Comparison of ENCODE assay signal across 9 mouse cellular contexts in genomic region chr8:125963807-125964211, GRCm38 (mm10). TPM values are rescaled to one million over a fixed set of nuclear protein-coding genes. Genes with fewer than 3 reads are reported as not detected.
DNase-seq lines count a peak whose midpoint lies in the region; ATAC-seq and TF ChIP-seq lines count a peak whose summit lies in the region.
"Had no signal": no experiment of that assay in that cellular context is flagged by ENCODE, and none has a peak within 500 bp of the region (broad histone marks: within the 10 kb centered on the region; RNA-seq: fewer than 3 reads in every experiment).

No protein-coding gene starts in this region.

- ATAC-seq in liver, embryonic 12.5 days = no peak
- ATAC-seq in hindbrain, postnatal 0 days = no peak

- H3K27ac ChIP-seq in liver, embryonic 12.5 days = no peak overlapping the region
- H3K27ac ChIP-seq in hindbrain, postnatal 0 days = no peak overlapping the region
- H3K27ac ChIP-seq: liver, embryonic 13.5 days had no signal

- H3K9ac ChIP-seq in liver, embryonic 12.5 days = no peak overlapping the region
- H3K9ac ChIP-seq in hindbrain, postnatal 0 days (replicated peaks; ENCODE audit: low read length) = no peak overlapping the region
- H3K9ac ChIP-seq: liver, embryonic 13.5 days had no signal

- H3K4me3 ChIP-seq in liver, embryonic 12.5 days = no peak overlapping the region
- H3K4me3 ChIP-seq in hindbrain, postnatal 0 days (ENCODE audit: low read length) = no peak overlapping the region
- H3K4me3 ChIP-seq: liver, embryonic 13.5 days had no signal

- no peaks in the 10 kb centered on the region for H3K36me3 ChIP-seq in liver, embryonic 12.5 days
- H3K36me3 ChIP-seq in hindbrain, postnatal 0 days (ENCODE audit: insufficient read depth, low read length) = no peaks in the 10 kb centered on the region
- H3K36me3 ChIP-seq: liver, embryonic 13.5 days had no signal

- no peak for TF ChIP-seq CTCF in hindbrain, postnatal 0 days (IDR thresholded peaks at IDR 0.05; ENCODE audit: low read depth)

- 11% methylated on average over 11 of the region's 11 CpGs for WGBS in liver, embryonic 12.5 days (ENCODE audit: insufficient replicate concordance)
- 3% methylated on average over 11 of the region's 11 CpGs for WGBS in hindbrain, postnatal 0 days

- peak overlapping the region; percentile 17 for H3K4me2 ChIP-seq in liver, embryonic 12.5 days
- H3K4me2 ChIP-seq in hindbrain, postnatal 0 days (ENCODE audit: low read depth, low read length) = peak overlapping the region; percentile 38
- H3K4me2 ChIP-seq: liver, embryonic 13.5 days had no signal

- no peaks in the 10 kb centered on the region for H3K4me1 ChIP-seq in liver, embryonic 12.5 days
- H3K4me1 ChIP-seq in hindbrain, postnatal 0 days (ENCODE audit: insufficient read depth, low read length) = 0 out of 2 replicates have a peak, but pooled peaks cover 7% of the 10 kb centered on the region
- H3K4me1 ChIP-seq: liver, embryonic 13.5 days had no signal

- peaks cover 49% of the 10 kb centered on the region for H3K27me3 ChIP-seq in liver, embryonic 12.5 days (replicated peaks)
- H3K27me3 ChIP-seq in hindbrain, postnatal 0 days (ENCODE audit: insufficient read depth, low read length) = no peaks in the 10 kb centered on the region; the same call in 1 of the 2 replicates

- H3K9me3 ChIP-seq in liver, embryonic 12.5 days (replicated peaks) = 0 out of 2 replicates have a peak, but pooled peaks cover 5% of the 10 kb centered on the region
- H3K9me3 ChIP-seq in hindbrain, postnatal 0 days (ENCODE audit: low read length) = peaks cover 6% of the 10 kb centered on the region; the same call in 1 of the 2 replicates
- H3K9me3 ChIP-seq: liver, embryonic 13.5 days had no signal

- no peak for DNase-seq in liver
- DNase-seq in cerebellum, postnatal 36 days = peak; percentile 39 to 53
- peak; percentile 31 for DNase-seq in hindbrain, postnatal 0 days (ENCODE audit: low spot score)
- peak; percentile 65 for DNase-seq in retina, embryonic 14.5 days (ENCODE audit: low spot score)
- no peak for DNase-seq in embryo, embryonic 10 days (ENCODE audit: low spot score)
- no peak for DNase-seq in layer of hippocampus, adult 9-11 months
- DNase-seq in gastrocnemius, adult 18-20 months (ENCODE audit: low spot score) = no peak
- DNase-seq: liver, embryonic 13.5 days had no signal

RNA-seq across cellular contexts. Expression of gene Kcnk1, which starts 31.2 kb away (rescaled TPM):
- polyA plus RNA-seq in liver, embryonic 12.5 days (2016; fragmentation: Nextera tagmentation; extraction: Ambion mirVana) = 0.66 and 0.78 TPM in 2 replicates
- 59.6 and 75.5 TPM in 2 replicates for total RNA-seq in hindbrain, postnatal 0 days (2014; rRNA removed)
- 38.2 and 39.3 TPM in 2 replicates for polyA plus RNA-seq in hindbrain, postnatal 0 days (2015; fragmentation: Nextera tagmentation; extraction: Ambion mirVana)
- total RNA-seq in gastrocnemius, adult 18-20 months (2021) = under 1 TPM; 0.19 to 0.46 TPM

RNA-seq across cellular contexts. Expression of gene Map3k21, which starts 53.6 kb away (rescaled TPM):
- polyA plus RNA-seq in liver, embryonic 12.5 days (2016; fragmentation: Nextera tagmentation; extraction: Ambion mirVana) = 0.02 and 0.07 TPM in 2 replicates
- 2.2 and 3.7 TPM in 2 replicates for total RNA-seq in hindbrain, postnatal 0 days (2014; rRNA removed)
- polyA plus RNA-seq in hindbrain, postnatal 0 days (2015; fragmentation: Nextera tagmentation; extraction: Ambion mirVana) = 0.87 and 0.89 TPM in 2 replicates
- total RNA-seq in gastrocnemius, adult 18-20 months (2021) = under 1 TPM; 0.05 to 0.26 TPM

Comparison
In these comparisons a context has a peak if more than half of its experiments do, and no peak if none do; other contexts are left out.
1. DNase-seq: peak in cerebellum, postnatal 36 days (2 of 2), hindbrain, postnatal 0 days (single experiment) and retina, embryonic 14.5 days (single experiment); none in liver (single experiment), embryo, embryonic 10 days (single experiment), layer of hippocampus, adult 9-11 months (single experiment) and gastrocnemius, adult 18-20 months (single experiment).
2. RNA of gene Kcnk1, which starts 31.2 kb away (total RNA-seq): 59.6 to 75.5 TPM in hindbrain, postnatal 0 days; 0.19 to 0.46 TPM in gastrocnemius, adult 18-20 months; every median in the first group is over 10 times any median in the second.